ENCODE assay signal across 19 mouse cellular contexts in the genomic region with DNA sequence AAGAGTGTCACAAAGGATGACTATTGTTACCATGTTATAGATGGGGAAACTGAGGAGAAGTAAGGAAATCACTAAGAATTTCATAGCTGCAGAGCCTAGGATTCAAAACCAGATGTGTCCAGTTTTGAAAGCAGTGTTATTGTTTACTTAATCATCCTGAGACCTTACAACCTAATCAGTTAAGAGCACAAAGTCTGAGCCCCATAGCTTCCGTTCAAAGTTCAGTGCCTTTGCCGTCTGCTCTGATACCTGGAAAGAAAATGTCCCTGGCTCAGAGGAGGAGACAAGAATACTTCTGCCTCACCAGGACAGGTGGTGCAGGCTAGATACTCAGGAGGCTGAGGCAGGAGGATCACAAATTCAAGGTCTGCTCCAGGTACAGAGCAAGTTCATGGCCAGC.
"Had no signal": no experiment of that assay in that cellular context is flagged by ENCODE, and none has a peak within 500 bp of the region (broad histone marks: within the 10 kb centered on the region; RNA-seq: fewer than 3 reads in every experiment).

No protein-coding gene starts in this region.

- H3K36me3 ChIP-seq: limb, embryonic 12.5 days; limb, embryonic 15.5 days; liver, embryonic 12.5 days; liver, embryonic 15.5 days; midbrain, embryonic 15.5 days; neural tube, embryonic 12.5 days had no signal

- H3K4me2 ChIP-seq: limb, embryonic 12.5 days; limb, embryonic 15.5 days; liver, embryonic 12.5 days; liver, embryonic 15.5 days; midbrain, embryonic 11.5 days; midbrain, embryonic 15.5 days; neural tube, embryonic 12.5 days had no signal

- ATAC-seq: inflammation-experienced regulatory T-cells, adult 6 months; liver, embryonic 12.5 days; midbrain, embryonic 15.5 days had no signal

- DNase-seq: kidney, adult 18-20 months; kidney, postnatal 4 days; left cerebral cortex, postnatal 4 days; lung, adult 2 months; lung, postnatal 14 days; lung, postnatal 4 days; retina, postnatal 1 day; right cerebral cortex, postnatal 25 days; thymus, adult 18-20 months; thymus, postnatal 36 days had no signal

- H3K27ac ChIP-seq: kidney, postnatal 0 days; limb, embryonic 12.5 days; limb, embryonic 15.5 days; liver, embryonic 12.5 days; liver, embryonic 15.5 days; midbrain, embryonic 15.5 days; neural tube, embryonic 12.5 days had no signal

- H3K27me3 ChIP-seq: limb, embryonic 12.5 days; midbrain, embryonic 15.5 days; neural tube, embryonic 12.5 days had no signal

- H3K9ac ChIP-seq: limb, embryonic 12.5 days; limb, embryonic 15.5 days; liver, embryonic 12.5 days; liver, embryonic 15.5 days; midbrain, embryonic 15.5 days; neural tube, embryonic 12.5 days had no signal

- H3K4me3 ChIP-seq: limb, embryonic 12.5 days; limb, embryonic 15.5 days; liver, embryonic 12.5 days; liver, embryonic 15.5 days; midbrain, embryonic 15.5 days; neural tube, embryonic 12.5 days had no signal

- H3K9me3 ChIP-seq: limb, embryonic 12.5 days; limb, embryonic 15.5 days; liver, embryonic 12.5 days; liver, embryonic 15.5 days; midbrain, embryonic 15.5 days; neural tube, embryonic 12.5 days had no signal

- H3K4me1 ChIP-seq: liver, embryonic 12.5 days; midbrain, embryonic 15.5 days had no signal
